Mouse (Mus musculus) adrenal gland, postnatal 4 days (tissue): Measurements from ENCODE around the gene Cd70. TPM values are rescaled to one million over a fixed set of nuclear protein-coding genes. Genes with fewer than 3 reads are reported as not detected.

Experiments
- DNase-seq, 2 experiments: peaks; one replicate each; pipeline ENCODE4 v3.0.0; 2021 to 2022; ENCODE audit warnings: low spot score in 2 of 2, mixed read lengths in 2 of 2
- long read RNA-seq, 2 experiments: library from polyadenylated mRNA; stranded (forward); transcript quantifications; one replicate each; pipeline ENCODE4 v2.0.0; 2021
- total RNA-seq, 2 experiments: library from RNA; stranded (reverse); gene quantifications; 2 replicates each; pipeline ENCODE4 v1.2.3; 2021

The Cd70 gene
- not detected for total RNA-seq
- long read RNA-seq, experiment 1 = 0 reads
- long read RNA-seq, experiment 2 = 0 reads

DNA sequence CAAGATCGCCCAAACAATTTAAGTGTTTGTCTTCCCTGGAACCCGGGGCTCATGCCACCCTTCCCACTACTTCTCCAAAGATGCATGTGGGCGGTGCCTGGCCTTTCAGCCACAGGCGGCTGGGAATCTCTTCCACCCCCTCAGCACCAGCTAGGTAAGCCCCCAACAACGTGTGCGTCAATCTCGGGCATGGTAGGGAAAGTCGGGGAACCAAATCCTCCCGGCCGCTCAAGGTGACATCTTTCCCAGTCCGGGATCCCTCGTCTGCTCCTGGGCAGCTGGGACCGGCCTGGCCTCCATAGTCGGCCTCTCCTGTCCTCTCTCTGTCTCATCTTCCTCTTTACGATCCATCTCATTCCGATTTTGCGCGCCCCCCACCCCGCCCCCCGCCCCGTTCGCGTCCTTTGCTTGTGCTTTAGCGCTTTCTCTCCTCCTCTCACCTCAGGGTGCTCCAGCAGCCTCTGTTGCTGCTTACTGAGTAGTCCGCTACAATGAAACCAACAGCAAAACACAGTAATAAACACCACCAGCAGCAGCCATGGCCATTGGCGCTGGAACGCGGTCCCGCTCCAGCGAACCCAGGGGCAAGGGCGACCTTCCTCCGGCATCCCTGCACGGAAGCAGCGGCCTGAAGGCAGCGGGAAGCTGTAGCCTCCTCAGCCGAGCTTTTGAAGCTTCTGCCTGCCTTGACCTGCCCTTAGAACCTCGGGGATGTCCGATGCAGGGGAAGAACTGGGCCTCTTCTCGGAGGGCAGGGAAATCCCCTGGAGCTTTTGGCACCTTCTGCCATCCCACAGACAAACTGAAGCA, at the start of gene Cd70:
Gene Cd70 (minus strand): TSS at position 784 of the 810 bp plus-strand sequence.
- no peak for DNase-seq

DNA sequence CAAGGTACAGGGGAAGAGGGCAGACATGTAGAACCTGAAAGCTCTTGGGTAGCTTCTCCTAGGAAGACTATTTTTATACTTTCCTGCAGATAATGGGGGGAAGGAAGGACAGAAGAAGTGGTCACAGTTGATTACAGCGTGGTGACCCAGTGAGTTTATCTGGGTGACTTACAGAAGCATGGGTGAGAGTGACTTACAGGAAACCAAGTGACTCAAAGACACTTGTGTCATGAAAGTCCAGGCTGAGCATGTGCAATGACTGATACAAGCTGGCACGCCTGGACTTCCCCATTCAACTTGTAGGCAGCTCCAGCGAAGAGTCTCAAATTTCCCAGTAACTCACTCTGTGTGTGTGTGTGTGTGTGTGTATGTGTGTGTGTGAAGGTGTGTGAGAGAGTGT, 48.7 kb upstream of the Cd70 start:
- DNase-seq = no peak

DNA sequence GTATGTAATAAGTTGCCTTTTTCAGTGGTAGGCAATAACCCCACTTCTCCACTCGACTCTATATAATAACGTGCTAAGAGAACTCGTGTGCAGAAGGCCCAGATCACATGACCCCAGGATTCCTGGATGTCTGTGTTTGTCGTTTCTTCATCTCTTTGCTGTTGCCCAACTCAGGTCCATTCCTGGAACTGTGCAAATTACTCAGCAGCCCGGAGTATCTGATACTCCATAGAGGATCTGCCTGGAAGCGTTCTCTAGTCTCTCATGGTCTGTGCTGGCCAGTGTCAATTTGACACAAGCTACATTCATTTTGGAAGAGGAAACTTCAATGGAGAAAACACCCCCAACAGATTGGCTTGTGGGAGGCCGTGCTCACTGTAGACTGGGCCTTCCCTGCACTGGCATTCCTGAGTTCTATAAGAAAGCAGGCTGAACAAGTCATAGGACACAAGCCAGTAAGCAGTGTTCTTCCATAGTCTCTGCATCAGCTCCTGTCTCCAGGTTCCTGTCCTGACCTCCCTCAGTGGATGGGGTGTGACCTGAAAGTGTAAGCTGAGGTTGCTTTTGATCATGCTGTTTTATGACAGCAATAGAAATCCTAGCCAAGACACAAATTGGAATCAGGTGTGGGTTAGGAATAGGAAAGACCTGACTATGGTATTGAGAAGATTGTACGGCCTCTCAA, 45.9 kb upstream of the Cd70 start:
- DNase-seq = no peak

DNA sequence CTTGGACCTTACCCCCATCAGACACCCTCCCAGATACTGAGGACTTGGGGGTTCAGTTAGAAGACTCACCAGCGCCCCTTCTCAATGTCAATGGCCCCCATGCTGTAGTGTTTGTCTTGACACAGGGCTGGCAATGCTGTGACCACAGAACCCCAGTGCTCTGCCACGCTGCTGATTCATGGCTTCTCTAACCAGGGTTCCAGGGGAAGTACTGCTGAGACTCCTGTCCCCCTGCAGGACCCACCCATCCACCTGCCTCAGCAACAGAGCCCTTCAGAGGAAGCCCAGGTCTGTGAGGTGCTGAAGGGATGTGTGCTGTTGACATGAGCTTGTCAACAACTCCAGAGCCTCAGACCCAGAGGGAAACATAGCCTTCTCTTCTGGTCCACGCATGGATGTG, 45.2 kb upstream of the Cd70 start:
- DNase-seq = no peak

DNA sequence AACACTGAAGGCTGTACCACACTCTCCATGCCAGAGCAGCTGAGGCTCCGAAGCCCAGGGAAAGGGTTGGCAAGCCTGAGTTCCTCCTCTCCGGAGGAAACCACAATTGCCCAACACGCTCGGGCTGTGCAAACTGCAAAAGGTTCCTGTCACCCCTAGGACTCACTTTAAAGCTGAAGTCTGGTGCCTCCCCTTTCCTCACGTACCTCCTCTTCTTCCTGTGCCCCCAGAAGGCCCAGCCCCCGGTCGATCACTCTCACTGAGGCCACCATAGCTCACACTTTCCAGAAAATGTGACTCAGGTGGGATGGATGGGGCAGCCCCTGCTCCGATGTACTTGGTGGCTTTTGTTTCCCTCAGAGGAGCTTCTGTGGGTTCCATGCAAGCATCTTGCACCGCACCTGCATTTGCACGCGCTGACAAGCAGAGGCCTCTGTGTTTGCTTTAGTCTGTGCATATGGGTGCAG, 44.5 kb upstream of the Cd70 start, which contains the start of gene Tnfsf14:
Gene Tnfsf14 (minus strand): TSS at position 137 of the 467 bp plus-strand sequence.
- DNase-seq = no peak

DNA sequence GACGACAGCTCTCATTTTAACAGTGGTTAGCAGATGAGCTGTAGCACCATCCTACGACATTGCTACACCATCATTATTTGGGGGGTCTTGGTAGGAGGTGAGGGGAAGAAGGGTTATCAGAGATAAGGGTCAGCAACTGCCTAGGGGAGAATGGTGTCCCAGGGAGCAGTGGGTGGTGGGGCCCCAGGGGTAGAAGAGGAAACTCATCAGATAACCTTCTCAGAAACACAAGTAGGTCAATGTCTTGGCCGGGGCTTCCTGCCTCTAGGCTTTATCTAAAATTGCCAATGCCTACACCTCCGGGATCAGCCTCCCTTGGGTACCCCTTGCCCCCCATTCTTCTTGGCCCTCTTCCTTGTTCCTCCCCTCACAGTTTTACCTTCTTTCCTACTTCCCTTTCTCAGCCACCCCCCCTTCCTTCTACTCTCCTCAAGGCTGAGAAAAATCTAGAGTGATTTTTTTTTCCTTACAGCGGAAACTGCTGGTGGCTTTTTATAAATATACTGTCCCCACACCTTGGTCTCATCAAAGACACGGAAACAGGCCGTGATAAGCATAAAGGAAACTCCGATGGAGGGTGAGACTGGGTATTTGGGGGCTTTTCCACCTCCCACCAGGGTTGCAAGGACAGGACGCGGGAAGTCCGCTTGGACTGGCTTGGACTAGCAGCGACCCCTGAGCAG, 39.1 kb upstream of the Cd70 start:
- no peak for DNase-seq

DNA sequence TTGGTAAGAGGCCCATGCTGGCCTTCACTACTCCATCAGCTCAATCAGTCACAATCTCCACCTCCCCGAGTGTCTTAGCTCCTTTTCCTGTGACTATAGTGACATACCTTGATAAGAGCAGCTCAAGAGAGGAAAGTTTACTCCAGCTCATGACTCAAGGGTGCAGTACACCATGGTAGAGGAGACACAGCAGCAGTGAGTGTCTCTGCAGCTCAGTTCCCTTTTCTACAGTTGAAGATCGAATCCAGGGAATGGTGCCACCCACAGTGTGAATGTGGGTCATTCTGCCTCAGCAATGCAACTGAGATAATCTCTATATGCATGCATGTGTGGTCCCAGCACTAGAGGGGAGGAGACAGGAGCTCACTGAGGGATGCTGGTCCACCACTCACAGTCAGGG, 36.1 kb upstream of the Cd70 start:
- DNase-seq = no peak

DNA sequence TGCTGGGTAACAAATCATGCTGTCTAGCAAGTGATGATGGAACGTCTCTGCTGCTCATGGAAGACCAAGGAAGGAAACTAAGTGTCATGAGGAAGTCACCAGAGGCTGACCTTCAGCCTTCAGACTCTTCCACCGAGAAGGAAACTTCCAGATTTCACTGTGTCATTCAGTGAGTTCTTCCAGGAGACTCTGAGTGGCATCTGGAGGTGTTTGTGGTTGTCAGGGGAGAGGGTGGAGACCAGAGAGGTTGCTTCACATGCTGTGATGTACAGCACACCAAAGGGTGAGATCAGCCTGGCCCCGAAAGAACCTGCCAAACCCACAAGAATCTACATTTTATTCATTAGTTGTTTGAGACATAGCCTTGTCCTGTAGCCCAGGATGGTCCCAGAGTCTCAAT, 33.3 kb upstream of the Cd70 start:
- no peak for DNase-seq

DNA sequence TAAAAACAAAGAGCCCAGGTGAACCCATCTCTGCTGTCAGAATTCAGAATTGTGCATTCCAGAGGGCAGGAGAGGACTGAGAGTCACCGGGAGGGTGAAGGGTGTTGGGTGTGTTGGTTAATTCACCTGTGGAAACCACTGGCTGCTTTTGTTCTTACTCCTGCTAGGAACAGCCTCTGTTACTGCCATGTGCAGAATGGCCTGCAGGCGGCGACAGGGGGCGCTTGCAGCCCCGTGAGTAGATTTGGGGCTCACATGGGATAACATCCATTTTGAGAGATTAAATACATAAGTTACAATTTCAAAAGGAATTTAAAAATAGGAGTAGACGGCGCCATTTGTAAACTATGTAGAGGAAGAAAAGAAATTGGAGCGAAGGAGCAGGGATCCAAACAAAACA, 30.8 kb upstream of the Cd70 start:
- DNase-seq = no peak

DNA sequence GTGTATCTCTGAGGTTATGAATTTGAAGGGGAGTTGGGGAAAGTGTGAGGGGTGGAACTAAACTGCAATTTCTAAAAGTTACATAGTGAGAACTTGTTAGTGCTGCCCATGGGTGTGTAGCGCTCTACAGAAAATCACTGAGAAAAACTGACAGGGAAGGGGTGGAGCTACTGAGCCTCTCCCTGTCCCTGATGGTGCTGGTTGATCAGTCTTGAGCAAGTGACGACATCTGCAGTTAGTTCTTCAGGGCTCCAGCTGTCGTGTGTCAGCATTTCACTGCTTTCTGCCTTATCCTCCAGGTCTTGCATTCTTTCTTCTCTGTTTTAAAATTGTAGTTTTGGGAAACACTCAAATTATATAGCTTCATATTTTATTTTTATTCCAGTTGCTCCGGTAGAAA, 23.8 kb upstream of the Cd70 start:
- DNase-seq = no peak

DNA sequence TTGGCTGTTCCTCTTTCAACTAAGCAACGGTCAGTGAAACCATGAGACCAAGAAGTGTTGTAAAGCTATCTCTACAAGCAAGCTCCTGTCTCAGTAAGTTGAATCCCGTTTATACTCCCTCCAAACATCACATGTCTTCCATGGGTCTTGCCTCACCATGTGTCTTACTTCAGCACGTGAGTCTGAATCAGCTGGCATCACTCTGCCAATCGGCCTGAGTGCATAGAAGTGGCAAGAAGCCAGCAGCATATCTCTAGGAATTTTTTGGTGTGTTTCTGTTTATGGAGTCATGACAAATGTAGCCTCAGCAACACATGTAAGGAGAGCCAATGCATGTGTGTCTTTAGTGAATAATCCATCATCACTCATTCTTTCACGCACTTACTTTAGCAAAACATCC, 22.8 kb upstream of the Cd70 start:
- no peak for DNase-seq

DNA sequence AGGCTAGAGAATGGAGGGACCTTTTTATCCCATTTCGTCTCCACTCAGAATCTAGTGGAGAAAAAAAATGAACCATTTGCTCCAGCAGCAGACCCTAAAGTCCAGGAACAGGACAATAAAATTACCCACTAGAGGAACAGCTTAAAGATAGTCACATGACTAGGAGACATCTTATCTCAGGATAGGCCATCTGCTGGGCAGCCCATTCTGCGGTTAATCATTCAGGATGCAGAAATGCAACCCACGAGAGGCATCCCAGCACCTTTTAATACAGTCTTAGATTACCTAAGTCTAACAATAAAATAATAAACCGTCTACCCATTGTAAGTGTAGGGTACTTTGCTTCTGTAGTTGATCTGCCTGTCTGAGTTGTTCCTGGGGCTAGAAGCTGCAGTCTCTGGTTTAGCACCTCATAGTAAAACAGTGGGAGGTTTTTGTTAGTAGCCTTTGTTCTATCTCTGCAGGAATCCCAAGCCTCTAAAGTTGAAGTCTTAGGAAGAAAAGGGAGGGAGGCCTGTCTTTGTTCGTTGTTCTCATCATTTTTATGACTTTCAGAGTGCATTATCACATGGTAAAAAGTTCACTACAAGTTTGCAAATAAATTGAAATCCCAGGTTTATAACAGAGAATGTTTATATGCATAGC, 21.2 kb upstream of the Cd70 start:
- no peak for DNase-seq

DNA sequence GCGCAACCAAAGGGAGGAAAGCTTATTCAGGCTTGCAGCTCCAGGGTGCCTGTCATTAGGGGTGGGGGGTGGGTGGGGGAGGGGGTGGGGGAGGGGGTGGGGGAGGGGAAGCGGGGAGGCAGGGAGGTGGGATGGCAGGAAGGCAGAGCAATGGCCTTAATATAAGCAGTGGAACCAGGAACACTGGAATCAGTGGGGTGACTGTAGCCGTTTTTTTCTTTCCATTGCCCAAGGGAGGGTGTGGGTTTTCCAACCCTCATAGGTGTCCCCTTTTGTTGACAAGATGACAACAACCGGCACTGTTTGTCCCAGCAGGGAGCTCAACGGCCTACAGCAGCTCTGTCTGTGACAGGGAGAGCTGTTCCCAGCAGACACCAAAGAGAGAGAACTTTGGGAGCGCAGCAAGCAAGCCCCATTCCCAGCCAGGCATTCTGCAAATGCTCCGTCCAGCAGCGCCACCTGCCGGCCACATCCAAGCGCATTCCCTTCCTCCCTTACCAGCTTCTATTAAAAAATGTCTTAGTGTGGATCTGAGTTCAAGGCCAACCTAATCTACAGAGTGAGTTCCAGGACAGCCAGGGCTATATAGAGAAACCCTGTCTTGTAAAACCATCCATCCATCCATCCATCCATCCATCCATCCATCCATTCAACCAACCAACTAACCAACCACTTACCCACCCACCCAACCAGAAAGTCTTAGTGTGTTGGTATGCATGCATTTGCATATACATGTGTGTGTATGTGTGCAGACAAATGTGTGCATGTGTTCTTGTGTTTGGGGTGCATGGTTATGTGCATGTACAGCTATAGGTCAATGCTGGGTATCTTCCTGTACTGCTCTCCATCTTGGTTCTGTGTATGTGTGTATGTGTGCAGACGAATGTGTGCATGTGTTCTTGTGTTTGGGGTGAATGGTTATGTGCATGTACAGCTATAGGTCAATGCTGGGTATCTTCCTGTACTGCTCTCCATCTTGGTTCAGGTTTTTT, 17.5 kb upstream of the Cd70 start:
- peak; percentile 80 to 81 for DNase-seq

DNA sequence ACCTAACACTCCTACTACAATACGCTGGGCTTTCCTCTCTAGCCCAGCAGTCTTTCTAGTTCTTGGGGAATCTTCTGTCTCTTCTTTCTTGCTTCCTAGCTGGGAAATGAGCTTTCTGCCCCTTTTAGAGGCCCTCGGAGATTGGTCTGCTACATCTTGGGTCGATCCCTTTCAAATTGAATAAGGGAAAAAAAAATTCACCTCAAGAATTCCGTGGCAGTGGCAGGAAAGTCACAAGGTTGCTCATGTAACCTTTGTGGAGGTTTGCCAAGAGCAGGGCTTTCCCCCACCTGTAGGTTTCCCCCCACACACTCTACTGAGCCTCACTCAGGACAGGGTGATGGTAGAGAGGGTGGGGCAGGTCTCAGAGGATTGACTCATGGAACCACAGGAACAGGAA, 4.2 kb upstream of the Cd70 start:
- no peak for DNase-seq

DNA sequence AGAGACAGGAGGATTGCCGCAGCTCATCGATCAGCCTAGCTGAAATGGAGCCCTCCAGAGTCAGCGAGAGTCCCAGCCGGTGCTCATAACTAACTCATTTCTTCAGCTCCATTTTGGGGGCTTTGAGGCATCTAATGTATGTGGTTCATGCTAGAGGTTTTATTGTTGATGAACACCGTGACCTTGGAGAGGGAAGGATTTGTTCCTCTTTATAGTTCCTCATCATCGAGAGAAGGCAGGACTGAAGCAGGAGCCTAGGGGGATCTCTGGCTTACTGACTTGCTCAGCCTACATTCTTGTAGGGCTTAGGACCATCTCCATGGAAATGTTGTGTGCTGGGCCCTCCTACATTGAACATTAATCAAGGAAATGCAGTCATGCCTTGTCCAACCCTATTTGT, 3.4 kb upstream of the Cd70 start:
- DNase-seq = no peak

DNA sequence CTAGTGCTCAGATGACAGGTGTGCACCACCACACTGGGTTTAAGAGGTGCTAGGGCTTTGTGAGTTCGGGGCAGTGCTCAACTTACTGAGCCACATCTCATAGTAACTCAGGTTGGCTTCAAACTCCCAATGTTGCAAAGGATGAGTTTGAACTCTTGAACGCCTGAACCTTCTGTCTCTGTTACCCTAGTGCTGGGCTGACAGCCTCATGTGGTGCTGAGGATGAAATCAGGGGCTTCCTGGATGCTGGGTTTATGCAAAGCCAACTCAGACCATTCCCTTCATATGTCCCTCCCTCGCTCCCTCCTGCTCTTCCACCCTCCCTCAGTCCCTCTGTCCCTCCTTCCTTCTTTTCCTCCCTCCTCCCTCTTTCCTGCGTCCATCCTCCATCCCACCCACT, 1.2 kb downstream of the Cd70 start:
- no peak for DNase-seq

DNA sequence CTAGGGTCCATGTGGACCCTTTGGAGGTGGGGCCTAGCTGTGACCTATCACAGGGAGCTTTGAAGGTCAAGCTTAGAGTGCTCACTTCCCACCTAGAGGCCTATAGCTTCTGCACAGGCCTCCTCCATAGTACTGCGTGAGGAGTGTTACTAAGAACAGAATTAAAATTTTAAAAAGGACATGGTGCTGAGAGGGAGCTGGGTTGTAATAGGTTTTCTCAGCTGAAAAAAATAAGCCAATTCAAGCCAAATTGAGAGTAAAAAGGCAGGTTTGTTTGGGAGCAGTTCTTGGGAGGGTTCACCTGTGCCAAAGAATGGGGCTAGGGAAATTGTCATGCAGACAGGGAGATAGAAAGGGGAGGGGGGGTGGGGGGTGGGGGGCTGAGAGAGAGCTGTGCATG, 4.5 kb downstream of the Cd70 start:
- no peak for DNase-seq

DNA sequence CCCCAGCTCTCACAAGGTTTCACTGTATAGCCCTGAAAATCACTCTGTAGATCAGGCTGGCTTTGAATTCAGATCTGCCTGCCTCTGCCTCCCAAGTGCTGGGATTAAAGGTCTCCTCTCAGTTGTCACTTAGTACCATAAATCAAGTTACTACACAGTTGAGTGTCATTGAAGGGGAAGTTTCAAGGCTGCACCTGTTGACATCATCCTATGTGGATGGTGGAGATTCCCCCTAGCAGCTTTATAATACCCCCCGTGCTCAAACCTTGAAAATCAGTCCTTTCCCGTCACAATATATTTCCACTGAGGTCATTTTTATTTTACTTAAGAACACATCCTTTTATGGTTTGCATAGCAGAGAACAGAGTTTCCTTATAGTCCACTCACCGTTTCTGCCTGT, 5.9 kb downstream of the Cd70 start:
- no peak for DNase-seq

DNA sequence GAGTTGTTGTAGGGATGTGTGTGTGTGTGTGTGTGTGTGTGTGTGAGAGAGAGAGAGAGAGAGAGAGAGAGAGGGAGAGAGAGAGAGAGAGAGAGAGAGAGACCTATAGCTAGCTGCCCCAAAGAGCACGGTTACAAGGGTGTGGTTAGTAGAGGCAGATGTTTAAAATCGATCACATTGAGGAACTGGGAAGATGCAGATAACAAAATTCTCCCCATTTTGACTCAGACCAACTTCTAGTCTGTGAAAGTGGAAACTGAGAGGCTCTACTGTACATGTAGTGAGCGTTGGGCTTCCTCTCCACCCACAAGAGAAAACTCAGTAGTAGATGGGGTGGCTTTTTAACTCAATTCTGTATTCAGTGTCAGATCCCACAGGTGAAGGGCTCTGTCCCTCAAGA, 9.9 kb downstream of the Cd70 start:
- no peak for DNase-seq

DNA sequence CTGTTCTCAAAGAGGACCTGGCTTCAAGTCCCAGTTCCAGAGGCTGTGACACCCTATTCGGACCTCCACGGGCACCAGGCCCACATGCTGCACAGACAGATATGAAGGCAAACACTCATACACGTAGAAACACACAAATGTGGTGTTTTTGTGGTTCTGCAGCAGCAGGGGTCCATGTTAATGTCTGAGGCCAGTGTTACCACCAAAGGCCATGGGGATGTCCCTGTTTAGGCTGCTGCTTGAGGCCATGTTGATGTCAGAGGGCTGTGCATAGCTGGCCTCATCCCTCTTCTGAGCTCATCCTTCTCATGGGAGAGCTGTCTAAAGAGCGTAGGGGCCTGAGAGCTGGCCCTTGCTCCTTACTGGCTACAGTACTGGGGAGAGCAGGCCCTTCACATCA, 10.9 kb downstream of the Cd70 start:
- DNase-seq = no peak
